Mouse (Mus musculus): ENCODE results near the gene Olfr536.
"Not testable (repeated sequence)": the region's sequence is repeated elsewhere in the genome, so short reads cannot be mapped to it uniquely, and the experiment has no call there.

The Olfr536 gene

DNA sequence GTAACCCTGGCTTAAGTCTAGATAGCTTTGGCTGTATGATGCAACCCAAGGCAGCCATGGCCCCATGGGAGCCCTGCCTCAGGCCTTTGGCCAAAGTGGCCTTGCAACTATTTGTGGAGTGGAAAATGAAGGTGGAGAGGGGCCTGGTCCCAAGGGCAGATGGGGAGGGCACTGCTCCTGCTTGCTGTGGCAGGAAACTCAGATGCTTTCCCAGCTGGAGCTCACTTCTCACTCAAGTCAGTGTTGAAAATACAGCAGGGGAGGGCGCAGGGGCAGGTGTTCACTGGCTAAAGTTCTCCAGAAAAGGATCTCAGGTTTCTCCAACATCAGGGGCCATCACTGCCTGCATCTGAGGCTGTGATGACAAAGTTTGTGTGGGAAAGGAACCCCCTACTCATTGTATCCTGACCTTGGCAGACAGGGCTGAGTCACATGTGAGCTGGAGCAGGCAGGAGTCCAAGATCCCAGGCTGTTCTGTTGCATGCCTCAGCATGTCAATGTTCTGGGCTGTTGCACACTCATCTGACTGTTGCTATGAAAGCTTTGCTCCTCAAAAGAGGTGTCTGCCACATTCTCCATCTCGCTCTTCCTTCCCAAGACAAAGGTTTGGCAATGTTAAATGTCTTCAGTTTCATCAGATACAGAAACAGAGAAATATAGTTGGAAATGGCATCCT lies at the start of gene Olfr536:
Gene Olfr536 (minus strand): TSS at position 51 of the 676 bp plus-strand sequence.
- DNase-seq (ENCODE audit: low spot score in 2 of 2) = not testable (repeated sequence)

DNA sequence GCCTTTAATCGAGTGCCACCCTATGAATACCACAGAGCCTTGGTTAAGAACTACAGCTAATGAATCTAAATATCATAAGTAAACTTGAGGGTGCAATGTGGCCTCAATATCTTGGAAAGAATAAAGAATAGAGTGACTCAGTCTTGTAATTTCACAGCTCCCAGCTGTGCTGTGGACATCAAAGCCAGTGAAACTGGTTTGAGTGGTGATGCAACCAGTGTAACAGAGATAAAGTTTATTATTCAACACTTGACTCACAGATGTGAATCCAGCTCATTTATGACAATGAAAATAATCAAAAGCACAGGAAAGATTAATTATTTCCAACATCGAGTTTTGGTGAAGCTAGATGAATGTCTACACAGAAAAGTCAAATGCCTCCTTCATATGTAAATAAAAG lies 32.5 kb upstream of the Olfr536 start:
- DNase-seq (ENCODE audit: low spot score in 2 of 2) = no peak

DNA sequence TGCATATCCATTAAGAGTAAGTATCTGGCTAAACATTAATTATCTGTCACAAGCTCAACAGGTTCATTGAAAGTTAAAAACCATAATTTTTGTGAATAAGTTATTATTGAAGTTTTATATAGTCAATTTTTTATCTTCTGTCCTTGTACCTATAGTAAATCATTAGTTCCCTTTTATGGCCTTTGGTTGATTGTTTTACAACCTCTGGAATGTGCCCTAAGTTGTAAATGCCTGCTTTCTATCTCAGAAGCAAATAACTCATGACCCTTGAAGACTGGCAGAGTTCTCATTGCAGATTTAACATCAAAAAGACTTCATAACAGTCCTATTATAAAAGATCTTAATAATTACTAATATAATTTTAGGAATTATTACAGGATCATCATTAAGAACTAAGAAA lies 12.5 kb downstream of the Olfr536 start:
- DNase-seq (ENCODE audit: low spot score in 2 of 2) = no peak

DNA sequence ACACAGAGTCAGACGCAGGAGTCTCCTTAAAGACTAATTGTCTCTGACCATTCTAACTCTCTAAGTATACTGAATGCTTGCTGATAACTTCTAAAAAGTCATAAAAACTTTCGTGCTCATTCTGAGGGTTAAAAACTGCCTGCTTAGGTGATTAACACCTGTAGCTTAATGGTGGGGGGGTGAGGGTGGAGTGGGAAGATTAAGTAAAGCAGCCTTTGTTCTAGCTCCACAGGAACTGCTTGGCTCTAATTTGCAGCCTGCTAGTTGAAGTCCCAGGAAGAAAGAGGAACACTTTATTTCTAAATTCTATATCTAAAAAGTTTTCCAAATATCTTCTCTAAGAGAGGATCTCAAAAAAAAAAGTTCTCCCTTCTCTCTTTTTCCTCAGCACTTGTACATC lies 13.0 kb downstream of the Olfr536 start:
- no peak for DNase-seq (ENCODE audit: low spot score in 2 of 2)

DNA sequence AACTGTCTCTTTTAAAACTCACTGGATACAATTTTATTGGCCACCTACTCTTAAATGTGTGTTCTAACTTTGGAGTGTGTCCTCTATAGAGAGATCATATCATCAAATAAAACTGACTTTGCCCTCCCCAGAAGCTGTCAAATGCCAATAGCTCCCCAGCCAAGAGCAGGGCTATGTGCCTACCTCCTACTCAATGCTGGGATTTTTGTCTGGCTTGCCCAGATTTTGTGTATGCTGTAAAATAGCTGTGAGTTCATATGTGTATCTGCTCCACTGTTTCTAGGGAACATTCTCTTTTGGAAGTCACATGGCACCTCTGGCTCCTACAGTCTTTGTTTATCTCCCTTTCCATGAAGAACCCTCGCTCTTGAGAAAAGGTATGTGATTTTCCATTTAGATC lies 18.2 kb downstream of the Olfr536 start:
- DNase-seq (ENCODE audit: low spot score in 2 of 2) = no peak

DNA sequence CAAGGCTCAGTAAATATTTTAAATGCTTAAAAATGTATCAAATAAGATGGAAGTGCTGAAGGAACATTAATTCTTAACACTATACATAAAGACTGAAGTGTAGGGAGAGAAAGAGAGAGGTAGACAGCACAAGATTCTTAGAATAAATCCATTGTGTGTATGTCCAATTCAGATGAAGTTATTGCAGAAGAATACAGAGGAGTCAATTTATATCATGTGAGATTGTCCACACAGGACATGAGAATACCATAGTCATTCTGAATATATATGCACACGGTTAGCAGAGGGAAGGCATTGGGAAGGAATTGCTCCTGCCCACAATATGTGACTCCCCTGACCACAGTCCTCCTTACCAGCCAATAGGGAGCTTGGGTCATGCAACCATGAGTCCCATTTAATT lies 23.3 kb downstream of the Olfr536 start, which contains the start of gene Olfr535:
Gene Olfr535 (plus strand): TSS at position 301 of the 400 bp plus-strand sequence.
- no peak for DNase-seq (ENCODE audit: low spot score in 2 of 2)

DNA sequence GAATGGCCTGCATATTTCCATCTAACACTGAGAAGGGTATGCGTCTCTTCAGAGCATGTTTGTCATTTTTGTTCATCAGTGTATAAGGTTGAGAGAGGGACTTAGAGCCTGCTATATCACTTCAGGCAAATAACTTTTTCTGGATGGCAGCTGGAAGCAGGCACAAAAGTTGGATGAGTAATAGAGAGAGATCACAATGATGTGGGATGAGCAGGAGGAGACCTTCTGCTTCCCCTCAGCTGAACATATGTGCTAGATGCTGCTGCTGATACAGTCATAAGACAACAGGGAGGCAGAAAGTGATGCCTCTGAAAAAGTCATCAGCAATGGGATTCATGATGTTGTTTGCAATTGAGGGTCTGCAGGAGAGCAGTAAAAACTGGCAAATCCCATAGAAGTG lies 28.5 kb downstream of the Olfr536 start:
- DNase-seq (ENCODE audit: low spot score in 2 of 2) = no peak

DNA sequence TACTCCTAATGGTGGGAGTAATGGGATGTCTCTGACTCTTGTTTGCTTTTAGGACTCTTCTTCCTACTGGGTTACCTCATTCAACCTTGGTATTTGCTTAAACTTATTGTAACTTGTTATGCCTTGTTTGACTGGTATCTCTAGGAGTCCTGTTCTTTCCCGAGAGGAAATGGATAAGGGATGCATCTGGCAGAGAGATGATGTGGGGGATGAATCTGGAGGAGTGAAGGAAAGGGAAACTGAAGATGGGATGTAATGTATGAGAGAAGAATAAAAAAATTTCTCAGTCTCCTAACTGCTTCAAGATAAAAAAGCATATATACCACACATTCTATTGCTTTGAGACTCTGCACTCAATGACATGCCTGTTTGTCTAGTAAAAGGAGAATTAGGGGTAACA lies 29.3 kb downstream of the Olfr536 start:
- DNase-seq (ENCODE audit: low spot score in 2 of 2) = no peak

DNA sequence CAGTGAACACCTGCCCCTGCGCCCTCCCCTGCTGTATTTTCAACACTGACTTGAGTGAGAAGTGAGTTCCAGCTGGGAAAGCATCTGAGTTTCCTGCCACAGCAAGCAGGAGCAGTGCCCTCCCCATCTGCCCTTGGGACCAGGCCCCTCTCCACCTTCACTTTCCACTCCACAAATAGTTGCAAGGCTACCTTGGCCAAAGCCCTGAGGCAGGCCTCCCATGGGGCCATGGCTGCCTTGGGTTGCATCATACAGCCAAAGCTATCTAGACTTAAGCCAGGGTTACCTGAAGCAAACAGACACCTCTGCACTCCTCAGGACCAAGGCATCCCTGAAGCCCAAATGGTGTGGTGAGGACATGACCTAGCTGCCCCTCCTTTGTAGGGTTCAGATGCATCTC lies 44.1 kb downstream of the Olfr536 start, which contains the start of gene Olfr533:
Gene Olfr533 (plus strand): TSS at position 301 of the 400 bp plus-strand sequence.
- not testable (repeated sequence) for DNase-seq (ENCODE audit: low spot score in 2 of 2)

Measured in spleen, postnatal 14 days (tissue).